Mouse (Mus musculus) right cerebral cortex, postnatal 10 days (tissue): ENCODE results near the gene Kansl1l.
A peak's percentile ranks its signal among the peaks of the same experiment; 100 is the strongest.

ENCODE experiments used
- DNase-seq, 2 experiments: peaks; one replicate each; pipeline ENCODE4 v3.0.0; 2021; ENCODE audit warnings: low spot score in 2 of 2

The Kansl1l gene

GRCm38 (mm10) chr1:66817453-66817839, at the start of gene Kansl1l:
TSS of gene Kansl1l (minus strand) at chr1:66817562.
- peak; percentile 95 for DNase-seq

- DNase-seq: no peak
Observed at GRCm38 (mm10) chr1:66865633-66866032, 48.3 kb upstream of the Kansl1l start.

GRCm38 (mm10) chr1:66863741-66864495, 46.6 kb upstream of the Kansl1l start:
- no peak for DNase-seq

GRCm38 (mm10) chr1:66862712-66863511, 45.5 kb upstream of the Kansl1l start, which contains the start of gene Acadl:
TSS of gene Acadl (minus strand) at chr1:66863277.
- peak; percentile 75 to 82 for DNase-seq

GRCm38 (mm10) chr1:66861764-66862672, 44.7 kb upstream of the Kansl1l start:
- DNase-seq: no peak

DNA sequence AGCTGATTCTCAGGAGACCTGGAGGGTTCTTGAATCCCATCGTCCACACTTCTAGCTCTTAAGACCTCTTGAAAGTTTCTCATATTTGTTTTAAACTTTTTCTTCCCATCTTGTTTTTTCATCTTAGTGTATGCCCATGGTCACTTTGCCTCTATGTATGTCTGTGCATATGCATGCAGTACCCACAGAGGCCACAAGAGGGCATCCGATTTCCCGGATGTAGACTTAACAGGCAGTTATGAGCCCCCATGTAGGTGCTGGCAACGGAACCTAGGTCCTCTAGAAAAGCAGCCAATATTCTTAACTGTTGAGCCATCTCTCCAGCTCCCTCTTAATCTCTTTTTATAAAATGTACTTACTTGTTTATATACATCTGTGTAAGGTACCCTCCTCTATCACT, 30.1 kb upstream of the Kansl1l start:
- no peak for DNase-seq

DNA sequence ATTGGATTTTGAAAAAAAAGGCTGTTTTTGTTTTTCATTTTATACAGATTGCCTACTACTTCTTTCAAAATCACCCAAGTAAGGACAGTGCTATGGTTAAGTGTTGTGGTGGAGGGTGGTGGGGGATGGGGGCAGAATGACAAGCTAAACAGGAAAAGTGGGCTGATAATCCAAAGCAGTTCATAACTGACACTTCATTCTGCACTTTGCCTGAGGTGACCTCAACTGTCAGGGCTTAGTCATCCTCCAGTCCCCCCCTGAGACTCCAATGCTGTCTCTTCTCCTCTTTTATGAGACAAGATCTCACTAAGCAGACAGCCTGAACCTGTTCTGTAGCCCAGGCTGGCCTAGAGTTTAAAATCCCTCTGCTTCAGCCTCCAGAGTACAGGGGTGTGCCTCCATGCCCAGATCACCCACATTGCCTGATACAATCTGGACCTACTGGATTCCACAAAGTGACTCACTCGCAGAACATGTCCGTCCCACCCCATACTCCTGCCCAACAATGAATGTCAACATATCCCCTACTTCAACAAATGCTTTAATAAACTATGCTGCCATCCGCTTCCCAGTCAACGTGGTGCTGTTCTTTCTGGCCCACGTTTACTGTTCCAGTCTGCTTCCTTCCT, 28.4 kb upstream of the Kansl1l start:
- DNase-seq: no peak

DNA sequence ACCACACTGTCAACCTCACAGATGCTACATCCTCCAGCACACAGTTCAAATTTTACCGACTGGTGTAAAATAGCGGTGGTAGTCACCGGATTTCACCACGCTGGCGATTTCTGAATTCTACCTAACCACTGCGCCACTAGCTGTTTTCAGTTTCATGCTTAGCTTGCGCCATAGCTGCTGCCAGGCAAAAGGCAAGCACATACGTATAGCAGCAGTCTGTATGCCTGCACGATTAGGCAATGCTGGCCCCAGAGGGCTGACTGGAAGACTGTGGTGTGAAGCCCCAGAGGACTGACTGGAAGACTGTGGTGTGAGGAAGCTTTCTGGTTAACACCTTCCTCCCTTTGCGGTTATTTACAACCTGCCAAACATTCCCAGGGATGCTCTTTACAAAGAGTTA, 24.6 kb upstream of the Kansl1l start:
- no peak for DNase-seq

- no peak for DNase-seq
Observed at GRCm38 (mm10) chr1:66841510-66841909, 24.1 kb upstream of the Kansl1l start.

GRCm38 (mm10) chr1:66839755-66840438, 22.5 kb upstream of the Kansl1l start:
- DNase-seq: no peak

DNA sequence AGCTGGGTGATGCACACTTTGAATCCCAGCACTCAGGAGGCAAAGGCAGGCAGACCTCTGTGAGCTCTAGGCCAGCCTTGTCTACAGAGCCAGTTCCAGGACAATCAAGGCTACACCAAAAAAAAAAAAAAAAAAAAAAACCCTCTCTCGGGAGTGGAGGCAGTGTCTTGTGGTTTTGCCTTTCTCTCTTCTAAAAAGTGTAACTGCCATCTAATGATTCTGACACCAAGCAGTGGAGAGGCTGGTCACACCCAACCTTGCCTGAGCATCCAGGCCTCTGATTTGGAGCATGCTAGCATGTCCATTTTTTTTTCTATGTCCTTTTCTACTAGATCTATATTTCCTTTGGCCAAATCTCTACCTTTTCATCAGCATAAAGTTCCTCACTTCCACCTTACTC, 21.8 kb upstream of the Kansl1l start:
- DNase-seq: no peak

DNA sequence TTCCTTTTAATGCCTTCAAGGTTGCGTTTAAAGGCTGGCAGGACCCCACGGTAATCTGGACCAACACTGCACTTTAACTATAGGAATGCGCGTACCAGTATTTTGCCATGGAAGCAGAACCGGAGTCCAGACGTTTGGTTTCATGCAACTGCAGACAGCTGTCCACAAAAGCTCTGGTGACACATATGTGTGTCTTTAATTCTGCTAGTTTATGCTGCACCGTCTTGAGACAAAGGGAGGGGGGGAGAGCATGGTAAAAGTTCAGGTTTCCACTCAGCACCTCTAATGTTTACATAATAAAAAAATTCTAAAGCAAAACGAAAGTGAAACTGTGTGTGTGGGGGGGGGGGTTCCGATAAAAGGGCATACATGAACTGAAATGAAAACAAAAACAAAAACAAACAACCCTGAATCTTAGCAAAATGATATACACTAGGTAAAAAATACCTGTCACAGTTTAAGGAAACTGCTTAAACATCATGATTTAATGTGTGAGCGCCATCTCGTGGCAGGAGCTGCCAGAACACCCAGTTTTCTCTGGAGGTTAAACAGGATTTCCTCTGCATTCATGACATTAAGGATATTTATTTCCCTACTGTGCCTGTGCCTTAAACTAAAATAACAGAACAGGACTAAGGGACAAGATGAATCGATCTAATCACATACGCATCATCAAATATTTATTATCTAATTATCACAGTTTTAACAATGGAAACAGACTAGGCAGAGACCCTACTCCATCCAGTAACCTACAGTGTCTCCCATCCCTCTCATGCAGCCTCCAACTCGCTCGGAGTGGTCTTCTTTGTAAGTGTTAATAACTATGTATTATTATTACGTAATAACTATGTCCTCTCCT, 21.1 kb upstream of the Kansl1l start:
- DNase-seq: peak; percentile 62 to 86

DNA sequence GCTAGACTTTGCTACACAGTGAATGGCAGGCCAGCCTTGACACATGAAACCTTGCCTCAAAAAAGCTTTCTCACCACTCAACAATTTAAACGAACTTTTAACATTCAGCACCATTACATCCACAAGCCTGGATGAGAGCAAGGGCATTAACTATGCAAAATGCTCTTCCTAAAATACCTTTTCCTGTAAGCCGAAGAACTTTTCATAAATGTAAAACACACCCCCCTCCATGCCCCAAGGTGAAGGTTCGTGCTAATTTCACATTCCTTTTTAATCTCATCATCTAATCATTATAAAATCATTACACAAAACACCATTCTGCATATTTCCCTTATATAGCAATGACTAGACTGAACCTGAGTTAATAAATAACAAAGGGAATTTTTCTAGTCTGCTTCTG, 19.8 kb upstream of the Kansl1l start:
- DNase-seq: no peak

- no peak for DNase-seq
Observed at GRCm38 (mm10) chr1:66832636-66833165, 15.3 kb upstream of the Kansl1l start.

- no peak for DNase-seq
Observed at GRCm38 (mm10) chr1:66831824-66832600, 14.7 kb upstream of the Kansl1l start.

GRCm38 (mm10) chr1:66829400-66830080, 12.2 kb upstream of the Kansl1l start:
- no peak for DNase-seq

DNA sequence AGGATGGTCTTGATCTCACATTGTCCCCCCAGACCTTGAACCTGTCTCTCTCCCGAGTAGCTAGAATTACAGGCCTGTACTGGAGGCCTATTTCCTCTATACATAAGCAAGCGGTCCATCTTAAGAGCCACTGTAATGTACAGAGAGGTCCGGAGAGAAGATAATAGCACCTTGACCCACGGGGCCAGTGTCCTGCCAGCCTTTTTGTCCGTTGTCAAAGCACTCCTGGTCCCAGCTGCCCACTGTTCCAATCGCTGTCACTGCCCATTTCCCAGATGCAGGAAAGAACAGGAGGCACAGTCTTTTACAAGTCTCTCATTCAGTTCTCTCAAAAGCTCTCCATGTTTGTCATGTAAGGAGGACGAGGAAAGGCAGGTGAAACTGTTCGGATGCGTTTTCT, 4.6 kb upstream of the Kansl1l start:
- DNase-seq: no peak

GRCm38 (mm10) chr1:66820241-66820640, 2.9 kb upstream of the Kansl1l start:
- no peak for DNase-seq
